37 mouse cellular contexts compared by ENCODE assay signal in the genomic region with DNA sequence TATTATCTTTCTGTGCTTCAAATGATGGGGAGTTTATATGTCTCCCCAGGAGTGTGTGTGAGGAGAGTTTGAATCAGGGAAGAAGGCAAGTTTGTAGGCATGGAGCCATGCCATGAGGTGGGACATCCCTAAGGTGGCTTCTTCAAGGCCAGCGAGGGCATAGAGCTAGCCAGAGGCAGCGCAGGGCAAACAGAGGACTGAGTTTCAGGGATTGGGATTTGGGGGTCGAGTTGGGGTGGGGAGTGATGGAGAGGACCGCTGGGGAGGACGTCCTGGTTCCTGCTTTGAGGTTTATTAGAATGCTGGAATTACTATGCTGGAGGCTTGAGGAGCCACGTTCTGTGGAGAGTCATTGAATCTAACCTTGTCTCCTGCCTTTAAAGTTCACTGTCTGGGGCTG. TPM values are rescaled to one million over a fixed set of nuclear protein-coding genes. Genes with fewer than 3 reads are reported as not detected.
"Had no signal": no experiment of that assay in that cellular context is flagged by ENCODE, and none has a peak within 500 bp of the region (broad histone marks: within the 10 kb centered on the region; RNA-seq: fewer than 3 reads in every experiment).

No protein-coding gene starts in this region.

- H3K36me3 ChIP-seq: hindbrain, embryonic 10.5 days; hindbrain, embryonic 12.5 days; intestine, embryonic 15.5 days; limb, embryonic 13.5 days; limb, embryonic 15.5 days had no signal

- H3K4me2 ChIP-seq: heart, embryonic 12.5 days; hindbrain, embryonic 12.5 days; hindbrain, embryonic 14.5 days; intestine, embryonic 15.5 days; limb, embryonic 13.5 days; limb, embryonic 15.5 days; liver, embryonic 12.5 days had no signal

- H3K4me3 ChIP-seq: gastrocnemius, adult 2 months; heart, adult 2 months; heart, embryonic 12.5 days; hindbrain, embryonic 10.5 days; hindbrain, embryonic 12.5 days; intestine, embryonic 15.5 days; layer of hippocampus, adult 2 months; left cerebral cortex, adult 2 months; limb, embryonic 13.5 days; limb, embryonic 15.5 days; liver, embryonic 12.5 days had no signal

- H3K9me3 ChIP-seq: heart, embryonic 12.5 days; hindbrain, embryonic 10.5 days; hindbrain, embryonic 12.5 days; intestine, embryonic 15.5 days; limb, embryonic 13.5 days; limb, embryonic 15.5 days; liver, embryonic 12.5 days had no signal

- H3K27me3 ChIP-seq: heart, embryonic 12.5 days; intestine, embryonic 15.5 days had no signal

- H3K4me1 ChIP-seq: hindbrain, embryonic 12.5 days; limb, embryonic 15.5 days had no signal

- DNase-seq: gastrocnemius, adult 2 months; gastrocnemius, postnatal 10 days; gastrocnemius, postnatal 25 days; heart, adult 2 months; heart, postnatal 10 days; heart, postnatal 4 days; kidney, adult 18-20 months; kidney, adult 8-10 months; kidney, postnatal 25 days; kidney, postnatal 4 days had no signal

- H3K9ac ChIP-seq: hindbrain, embryonic 12.5 days; hindbrain, embryonic 14.5 days; intestine, embryonic 15.5 days; limb, embryonic 13.5 days; limb, embryonic 15.5 days; liver, embryonic 12.5 days; liver, embryonic 14.5 days had no signal

- ATAC-seq: hindbrain, embryonic 16.5 days; inflammation-experienced regulatory T-cells, adult 6 months; intestine, postnatal 0 days; liver, embryonic 12.5 days had no signal

- H3K27ac ChIP-seq: heart, adult 2 months; hindbrain, embryonic 10.5 days; hindbrain, embryonic 12.5 days; hindbrain, embryonic 14.5 days; intestine, embryonic 15.5 days; layer of hippocampus, adult 2 months; left cerebral cortex, adult 2 months; limb, embryonic 13.5 days; limb, embryonic 15.5 days; liver, embryonic 12.5 days; liver, embryonic 14.5 days had no signal

RNA-seq across cellular contexts. Expression of a gene that starts 10.3 kb away (rescaled TPM):
- total RNA-seq: gastrocnemius, adult 2 months; gastrocnemius, postnatal 10 days; gastrocnemius, postnatal 25 days; gastrocnemius, postnatal 4 days; granulocyte monocyte progenitor cell, adult 5-6 weeks; heart, adult 2 months; heart, postnatal 10 days; heart, postnatal 4 days; layer of hippocampus, adult 2 months; layer of hippocampus, postnatal 10 days; layer of hippocampus, postnatal 25 days; left cerebral cortex, adult 2 months; left cerebral cortex, postnatal 14 days; left cerebral cortex, postnatal 36 days had no signal
- polyA plus RNA-seq: frontal cortex, adult 2 months; heart, adult 2 months; heart, embryonic 12.5 days; heart, embryonic 14.5 days; heart, embryonic 16.5 days; hindbrain, embryonic 10.5 days; hindbrain, embryonic 12.5 days; hindbrain, embryonic 14.5 days; hindbrain, embryonic 16.5 days; inflammation-experienced regulatory T-cells, adult 6 months; intestine, embryonic 15.5 days; intestine, postnatal 0 days; kidney, embryonic 14.5 days; kidney, embryonic 16.5 days; limb, embryonic 11.5 days; limb, embryonic 13.5 days; limb, embryonic 15.5 days; liver, embryonic 12.5 days; liver, embryonic 14.5 days; liver, embryonic 16.5 days had no signal
